10 mouse cellular contexts compared by ENCODE assay signal in genomic region chr8:120231870-120232269, GRCm38 (mm10). TPM values are rescaled to one million over a fixed set of nuclear protein-coding genes. Genes with fewer than 3 reads are reported as not detected.
DNase-seq lines count a peak whose midpoint lies in the region; ATAC-seq and TF ChIP-seq lines count a peak whose summit lies in the region.
"Had no signal": no experiment of that assay in that cellular context is flagged by ENCODE, and none has a peak within 500 bp of the region (broad histone marks: within the 10 kb centered on the region; RNA-seq: fewer than 3 reads in every experiment).

No protein-coding gene starts in this region.

- no peak for ATAC-seq in kidney, postnatal 0 days (replicated peaks; ENCODE audit: low FRiP score, low read depth)
- ATAC-seq in forebrain, embryonic 12.5 days (ENCODE audit: low FRiP score) = no peak
- no peak for ATAC-seq in hindbrain, embryonic 15.5 days (ENCODE audit: low FRiP score, low read depth)
- no peak for ATAC-seq in neural tube, embryonic 12.5 days (ENCODE audit: low FRiP score, low read depth)
- no peak for ATAC-seq in megakaryocyte progenitor cell, adult 5-6 weeks (replicated peaks; ENCODE audit: poor library complexity)

- H3K4me3 ChIP-seq in kidney, postnatal 0 days (replicated peaks; ENCODE audit: low read depth, low read length) = no peak overlapping the region
- H3K4me3 ChIP-seq in forebrain, embryonic 12.5 days (replicated peaks) = no peak overlapping the region
- H3K4me3 ChIP-seq in hindbrain, embryonic 15.5 days = peak overlapping the region; percentile 58
- peak overlapping the region; percentile 69 for H3K4me3 ChIP-seq in neural tube, embryonic 12.5 days

- no peaks in the 10 kb centered on the region for H3K36me3 ChIP-seq in kidney, postnatal 0 days (ENCODE audit: insufficient read depth, low read length)
- peaks cover 5% of the 10 kb centered on the region; the same call in 1 of the 2 replicates for H3K36me3 ChIP-seq in forebrain, embryonic 12.5 days (replicated peaks)
- no peaks in the 10 kb centered on the region for H3K36me3 ChIP-seq in hindbrain, embryonic 15.5 days
- H3K36me3 ChIP-seq in neural tube, embryonic 12.5 days = 0 out of 2 replicates have a peak, but pooled peaks cover 2% of the 10 kb centered on the region

- 69% methylated on average over 3 of the region's 3 CpGs for WGBS in kidney, postnatal 0 days
- 77% methylated on average over 3 of the region's 3 CpGs for WGBS in forebrain, embryonic 12.5 days
- WGBS in hindbrain, embryonic 15.5 days = 57% methylated on average over 3 of the region's 3 CpGs
- 77% methylated on average over 3 of the region's 3 CpGs for WGBS in neural tube, embryonic 12.5 days

- no peaks in the 10 kb centered on the region for H3K9me3 ChIP-seq in kidney, postnatal 0 days (replicated peaks; ENCODE audit: low read length)
- no peaks in the 10 kb centered on the region for H3K9me3 ChIP-seq in forebrain, embryonic 12.5 days
- H3K9me3 ChIP-seq in hindbrain, embryonic 15.5 days = no peaks in the 10 kb centered on the region
- no peaks in the 10 kb centered on the region for H3K9me3 ChIP-seq in neural tube, embryonic 12.5 days

- H3K9ac ChIP-seq in kidney, postnatal 0 days (ENCODE audit: low read depth, low read length) = no peak overlapping the region
- 0 out of 2 replicates have a peak overlapping the region, but pooled peaks have one; percentile 71 for H3K9ac ChIP-seq in forebrain, embryonic 12.5 days
- H3K9ac ChIP-seq in hindbrain, embryonic 15.5 days = no peak overlapping the region; the same call in 1 of the 2 replicates
- H3K9ac ChIP-seq in neural tube, embryonic 12.5 days = 0 out of 2 replicates have a peak overlapping the region, but pooled peaks have one; percentile 84

- H3K27ac ChIP-seq in kidney, postnatal 0 days = no peak overlapping the region
- no peak overlapping the region for H3K27ac ChIP-seq in forebrain, embryonic 12.5 days
- no peak overlapping the region for H3K27ac ChIP-seq in hindbrain, embryonic 15.5 days (replicated peaks)
- no peak overlapping the region for H3K27ac ChIP-seq in neural tube, embryonic 12.5 days

- H3K4me2 ChIP-seq in kidney, postnatal 0 days (ENCODE audit: low read length) = peak overlapping the region; percentile 95; the same call in 1 of the 2 replicates
- peak overlapping the region; percentile 96 for H3K4me2 ChIP-seq in forebrain, embryonic 12.5 days
- peak overlapping the region; percentile 83 for H3K4me2 ChIP-seq in hindbrain, embryonic 15.5 days
- H3K4me2 ChIP-seq in neural tube, embryonic 12.5 days (replicated peaks) = peak overlapping the region; percentile 98

- TF ChIP-seq CTCF in kidney, postnatal 0 days (IDR thresholded peaks at IDR 0.05; ENCODE audit: low read depth) = no peak

- no peak for DNase-seq in kidney, postnatal 0 days (ENCODE audit: low spot score)
- no peak for DNase-seq in kidney, postnatal 14 days
- no peak for DNase-seq in right cerebral cortex, postnatal 25 days
- no peak for DNase-seq in layer of hippocampus, postnatal 10 days (ENCODE audit: low spot score in 2 of 2)

- peaks cover 5% of the 10 kb centered on the region; the same call in 1 of the 2 replicates for H3K27me3 ChIP-seq in kidney, postnatal 0 days (ENCODE audit: insufficient read depth, low read length)
- peaks cover 50% of the 10 kb centered on the region for H3K27me3 ChIP-seq in forebrain, embryonic 12.5 days
- H3K27me3 ChIP-seq in hindbrain, embryonic 15.5 days = peaks cover 8% of the 10 kb centered on the region; the same call in 1 of the 2 replicates
- peaks cover 13% of the 10 kb centered on the region for H3K27me3 ChIP-seq in neural tube, embryonic 12.5 days (replicated peaks)

- peaks cover 41% of the 10 kb centered on the region for H3K4me1 ChIP-seq in kidney, postnatal 0 days (replicated peaks; ENCODE audit: insufficient read depth, low read length)
- H3K4me1 ChIP-seq in forebrain, embryonic 12.5 days = peaks cover 78% of the 10 kb centered on the region
- H3K4me1 ChIP-seq in hindbrain, embryonic 15.5 days (replicated peaks) = peaks cover 70% of the 10 kb centered on the region
- H3K4me1 ChIP-seq in neural tube, embryonic 12.5 days = peaks cover 79% of the 10 kb centered on the region

RNA-seq across cellular contexts. Expression of gene Gse1, which starts 3.6 kb away (rescaled TPM):
- polyA plus RNA-seq in kidney, postnatal 0 days (2015; fragmentation: Nextera tagmentation; extraction: Ambion mirVana) = 5.9 and 8.4 TPM in 2 replicates
- 20.4 and 27.0 TPM in 2 replicates for polyA plus RNA-seq in forebrain, embryonic 12.5 days (2016; fragmentation: Nextera tagmentation; extraction: Ambion mirVana)
- 15.4 and 20.1 TPM in 2 replicates for polyA plus RNA-seq in hindbrain, embryonic 15.5 days (2015; fragmentation: Nextera tagmentation; extraction: Ambion mirVana)
- polyA plus RNA-seq in neural tube, embryonic 12.5 days (2016; fragmentation: Nextera tagmentation; extraction: Ambion mirVana) = 26.0 and 30.5 TPM in 2 replicates
- 10 to 100 TPM; 65.0 to 79.3 TPM for total RNA-seq in layer of hippocampus, postnatal 10 days (2021)
- total RNA-seq in megakaryocyte progenitor cell, adult 5-6 weeks (2015) = 32.0 and 32.6 TPM in 2 replicates
- total RNA-seq in megakaryocyte progenitor cell, adult 5-6 weeks (2017) = 10.0 and 11.2 TPM in 2 replicates

RNA-seq across cellular contexts. Expression of gene Fam92b, which starts 54.6 kb away (rescaled TPM):
- polyA plus RNA-seq in kidney, postnatal 0 days (2015; fragmentation: Nextera tagmentation; extraction: Ambion mirVana) = not detected in 2 replicates
- 2.5 and 3.2 TPM in 2 replicates for polyA plus RNA-seq in forebrain, embryonic 12.5 days (2016; fragmentation: Nextera tagmentation; extraction: Ambion mirVana)
- 1.5 and 2.2 TPM in 2 replicates for polyA plus RNA-seq in hindbrain, embryonic 15.5 days (2015; fragmentation: Nextera tagmentation; extraction: Ambion mirVana)
- polyA plus RNA-seq in neural tube, embryonic 12.5 days (2016; fragmentation: Nextera tagmentation; extraction: Ambion mirVana) = 0.89 and 1.3 TPM in 2 replicates
- not detected for total RNA-seq in layer of hippocampus, postnatal 10 days (2021)
- total RNA-seq in megakaryocyte progenitor cell, adult 5-6 weeks (2015) = not detected in 2 replicates
- not detected in 2 replicates for total RNA-seq in megakaryocyte progenitor cell, adult 5-6 weeks (2017)
- total RNA-seq: ES-E14 had no signal
- polyA plus RNA-seq: liver, embryonic 16.5 days had no signal

Comparison
In these comparisons a context has a peak if more than half of its experiments do, and no peak if none do; other contexts are left out.
1. H3K4me3 ChIP-seq: peak in hindbrain, embryonic 15.5 days (single experiment) and neural tube, embryonic 12.5 days (single experiment); none in kidney, postnatal 0 days (single experiment) and forebrain, embryonic 12.5 days (single experiment).
2. H3K9ac ChIP-seq: peak in forebrain, embryonic 12.5 days (single experiment) and neural tube, embryonic 12.5 days (single experiment); none in kidney, postnatal 0 days (single experiment) and hindbrain, embryonic 15.5 days (single experiment).
3. Peak in every context shown above with its lines, with median percentiles within 50 percentile points of each other: H3K4me2 ChIP-seq.